Mouse (Mus musculus) heart, adult 2 months (tissue): ENCODE data around the gene 1700015F17Rik.

ENCODE experiments used
- CTCF ChIP-seq: fragments of 200-600 bp; IDR thresholded peaks from 2 replicates; pipeline ENCODE4 v1.8.1; 2022; ENCODE audit warnings: antibody characterized with exemption, mild to moderate bottlenecking, moderate library complexity
- EP300 ChIP-seq: fragments of 200-500 bp; IDR thresholded peaks from 2 replicates; pipeline ENCODE4 v1.6.1; 2011; ENCODE audit warnings: low read depth, low read length, control low read depth; ENCODE audit not compliant: insufficient read depth
- POLR2A ChIP-seq: fragments of 200-500 bp; IDR thresholded peaks from 2 replicates; pipeline ENCODE4 v1.6.1; 2011; ENCODE audit warnings: mild to moderate bottlenecking, low read depth, low read length, control low read depth; ENCODE audit not compliant: insufficient read depth

DNA sequence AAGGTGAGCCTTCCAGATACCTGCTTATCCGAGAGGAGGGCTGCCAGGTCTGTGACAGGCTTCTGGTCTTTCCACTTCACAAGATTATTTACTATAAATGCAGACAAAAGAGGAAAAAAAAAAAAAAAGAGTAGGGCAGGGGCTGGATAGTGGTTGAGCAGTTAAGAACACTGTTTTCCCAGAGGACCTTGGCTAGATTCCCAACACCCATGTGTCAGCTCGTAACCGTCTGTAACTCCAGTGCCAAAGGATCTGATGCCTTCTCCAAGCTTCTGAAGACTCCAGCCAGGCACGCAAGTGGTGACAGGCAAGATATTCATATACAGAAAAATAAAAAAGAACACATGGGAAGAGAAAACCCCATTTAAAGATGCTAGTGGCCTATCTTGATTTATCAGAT lies 24.4 kb upstream of the 1700015F17Rik start:
- TF ChIP-seq CTCF, result no peak
- TF ChIP-seq POLR2A, result no peak
- TF ChIP-seq EP300, result no peak
